Mouse (Mus musculus) urinary bladder, adult 18-20 months (tissue): ENCODE results near the gene Zfp740.

Experiments used
- DNase-seq, 2 experiments: peaks; one replicate each; pipeline ENCODE4 v3.0.0; 2022; ENCODE audit warnings: low spot score in 2 of 2, mixed read lengths in 2 of 2

Gene Zfp740

GRCm38 (mm10) chr15:102192271-102192812, 10.7 kb upstream of the Zfp740 start:
- DNase-seq: no peak

DNA sequence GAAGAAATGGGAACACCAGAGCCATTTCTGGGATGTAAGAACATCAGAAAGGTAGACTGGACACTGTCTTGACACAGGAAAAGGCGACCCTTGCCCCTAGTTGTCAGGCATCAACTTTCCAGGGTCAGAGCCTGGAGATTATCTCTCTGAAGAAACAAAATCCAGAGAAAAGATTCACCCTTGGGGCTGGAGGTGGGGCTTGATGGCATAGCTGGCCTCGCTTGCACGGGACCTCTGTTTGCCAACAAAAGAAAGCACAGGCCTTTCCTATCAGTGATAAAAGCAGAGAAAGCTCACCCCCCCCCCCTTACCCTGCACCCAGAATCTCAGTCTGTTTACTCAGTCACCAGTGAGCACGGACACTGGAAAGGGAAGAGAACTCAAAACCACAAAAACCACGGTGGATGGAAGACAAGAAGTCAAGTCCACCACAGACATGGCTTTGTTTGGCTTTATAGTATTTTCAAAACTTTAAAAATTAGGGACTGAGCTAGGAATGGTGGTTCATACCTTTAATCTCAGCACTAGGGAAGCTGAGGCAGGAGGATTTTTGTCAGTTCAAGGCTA, 10.1 kb upstream of the Zfp740 start:
- no peak for DNase-seq

DNA sequence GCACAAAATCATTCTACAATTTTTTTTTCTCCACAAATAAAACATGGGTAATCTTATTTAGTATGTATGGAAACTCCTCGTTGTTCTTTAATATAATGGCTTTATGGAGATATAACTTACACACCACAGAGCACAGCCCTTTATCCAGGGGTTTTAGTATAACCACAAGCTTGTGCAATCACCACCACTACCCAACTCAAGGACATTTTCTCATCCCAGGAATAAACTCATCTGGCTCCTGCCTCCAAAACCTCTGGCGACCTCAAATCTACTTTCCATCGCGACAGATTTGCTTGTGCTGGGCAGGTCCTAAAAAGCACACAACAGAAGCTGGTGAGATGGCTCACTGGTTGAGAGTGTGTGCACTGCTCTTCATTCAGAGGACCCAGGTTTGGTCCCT, 9.4 kb upstream of the Zfp740 start:
- DNase-seq: no peak

- DNase-seq: no peak
Observed at GRCm38 (mm10) chr15:102194439-102194838, 8.6 kb upstream of the Zfp740 start.

DNA sequence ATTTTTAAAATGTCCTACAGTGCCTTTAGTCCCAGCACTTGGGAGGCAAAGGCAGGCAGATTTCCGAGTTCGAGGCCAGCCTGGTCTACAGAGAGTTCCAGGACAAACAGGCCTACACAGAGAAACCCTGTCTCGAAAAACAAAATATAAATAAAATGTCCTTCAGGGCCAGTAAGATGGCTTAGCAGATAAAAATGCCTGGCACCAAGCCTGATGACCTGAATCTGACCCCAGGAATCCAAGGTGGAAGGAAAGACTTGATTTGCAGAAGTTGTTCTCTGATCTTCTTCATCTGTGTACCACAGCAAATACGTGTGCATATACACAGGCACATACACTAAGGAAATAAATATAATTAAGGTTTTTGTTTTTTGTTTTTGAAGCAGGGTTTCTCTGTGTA, 7.7 kb upstream of the Zfp740 start:
- DNase-seq: no peak

GRCm38 (mm10) chr15:102198841-102199240, 4.2 kb upstream of the Zfp740 start:
- DNase-seq: no peak

- DNase-seq: peak; percentile 31 to 56
Observed at GRCm38 (mm10) chr15:102203835-102204381, 859 bp downstream of the Zfp740 start.

- DNase-seq: no peak
Observed at GRCm38 (mm10) chr15:102204674-102205505, 1.8 kb downstream of the Zfp740 start, which contains the start of gene Csad. Gene Csad (minus strand): TSS chr15:102204724.

DNA sequence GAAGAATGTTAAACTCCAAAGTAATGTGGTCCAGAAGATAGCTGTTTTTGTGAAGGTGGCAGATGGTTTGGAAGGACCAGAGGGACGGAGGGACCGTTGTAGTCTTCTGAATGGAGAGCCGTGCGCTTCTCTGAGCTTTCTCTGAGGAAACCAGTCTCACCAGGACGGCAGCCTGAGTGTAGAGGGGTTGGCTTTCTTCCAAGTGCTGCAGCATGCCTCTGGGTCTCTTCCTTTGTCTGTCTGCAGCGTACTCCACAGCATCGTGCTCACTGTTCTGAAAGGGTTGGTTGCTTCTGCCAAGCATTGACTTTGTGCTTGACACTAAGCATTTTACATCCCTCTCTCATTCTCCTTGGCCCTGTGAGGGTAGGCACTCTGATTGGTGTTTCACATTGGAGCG, 2.7 kb downstream of the Zfp740 start:
- DNase-seq: no peak

GRCm38 (mm10) chr15:102207351-102207750, 4.3 kb downstream of the Zfp740 start:
- DNase-seq: no peak

DNA sequence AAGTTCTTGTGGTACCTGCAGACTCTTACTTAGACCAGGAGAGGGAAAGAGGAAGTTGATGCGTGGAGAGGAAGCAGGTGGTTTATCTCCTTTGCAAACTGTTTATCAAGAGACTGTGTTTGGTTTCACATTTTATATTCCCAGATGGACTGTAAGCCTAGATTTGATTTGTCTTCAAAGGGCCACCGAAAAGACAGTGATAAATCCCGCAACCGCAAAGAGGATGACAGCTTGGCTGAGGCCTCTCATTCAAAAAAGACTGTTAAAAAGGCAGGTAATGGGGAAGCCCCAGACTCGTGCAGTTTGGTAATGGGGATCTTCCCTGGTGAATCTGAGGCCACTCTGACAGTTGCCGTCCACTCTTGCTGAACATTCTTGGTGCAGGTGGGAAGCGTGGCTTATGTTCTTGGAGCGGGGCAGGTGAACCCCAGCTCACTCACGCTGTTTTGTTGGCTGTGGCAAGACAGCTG, 5.1 kb downstream of the Zfp740 start:
- DNase-seq: no peak

DNA sequence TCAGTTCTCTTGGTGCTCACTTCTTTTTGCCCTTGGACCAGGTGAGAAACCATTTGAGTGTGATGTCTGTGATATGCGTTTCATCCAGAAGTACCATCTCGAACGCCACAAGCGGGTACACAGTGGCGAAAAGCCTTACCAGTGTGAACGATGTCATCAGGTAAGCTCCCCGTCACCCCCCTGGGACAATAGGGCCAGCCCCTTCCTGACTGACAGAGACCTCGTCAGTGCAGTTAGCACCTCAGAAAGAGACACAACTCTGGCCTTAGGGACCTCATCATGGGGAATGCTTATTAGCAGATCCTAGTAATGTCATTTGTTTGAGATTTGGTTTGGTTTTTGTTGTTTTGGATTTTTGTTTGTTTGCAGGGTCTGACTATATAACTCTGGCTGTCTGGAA, 6.1 kb downstream of the Zfp740 start:
- no peak for DNase-seq

GRCm38 (mm10) chr15:102210816-102211215, 7.8 kb downstream of the Zfp740 start:
- no peak for DNase-seq

- no peak for DNase-seq
Observed at GRCm38 (mm10) chr15:102211895-102212294, 8.8 kb downstream of the Zfp740 start.

DNA sequence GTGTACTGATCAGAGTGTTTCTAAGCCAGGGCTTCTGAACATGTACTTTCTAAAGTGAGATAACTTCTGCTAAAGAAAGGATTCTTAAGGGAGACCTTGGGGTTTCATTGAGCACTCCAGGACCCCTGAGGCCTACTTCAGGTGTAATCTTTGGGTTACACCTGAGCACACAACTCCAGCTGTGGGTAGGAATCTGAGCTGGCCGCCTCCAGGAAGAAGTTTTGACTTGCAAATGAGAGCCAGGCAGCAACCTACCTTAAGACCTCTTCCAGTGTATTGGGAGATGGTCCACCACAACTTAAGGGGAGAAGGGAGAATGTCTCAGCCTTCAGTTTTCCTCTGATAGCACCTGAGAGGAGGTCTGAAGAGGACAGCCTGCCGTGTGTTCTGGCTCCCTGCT, 11.1 kb downstream of the Zfp740 start:
- no peak for DNase-seq

DNA sequence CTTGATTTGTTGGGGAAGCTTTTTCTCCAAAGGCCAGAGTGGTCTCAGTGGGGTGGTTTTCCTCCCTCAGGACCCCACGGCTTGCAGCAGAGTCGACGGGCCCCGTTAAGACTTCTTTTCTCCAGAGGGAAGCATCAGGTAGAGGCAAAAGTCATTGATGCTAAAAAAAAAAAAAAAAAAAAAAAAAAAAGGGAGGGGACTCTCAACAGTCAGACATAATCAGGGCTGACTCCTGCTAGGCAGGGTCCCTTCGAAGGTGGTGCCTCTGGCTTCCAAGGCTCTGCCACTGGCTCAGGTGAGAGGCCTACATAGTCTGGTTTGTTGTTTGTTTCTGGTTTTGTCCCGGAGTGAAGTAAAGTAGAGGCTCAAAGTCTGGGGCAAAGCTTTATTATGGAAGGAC, 12.6 kb downstream of the Zfp740 start:
- DNase-seq: no peak

- DNase-seq: no peak
Observed at GRCm38 (mm10) chr15:102216459-102217228, 13.6 kb downstream of the Zfp740 start.

DNA sequence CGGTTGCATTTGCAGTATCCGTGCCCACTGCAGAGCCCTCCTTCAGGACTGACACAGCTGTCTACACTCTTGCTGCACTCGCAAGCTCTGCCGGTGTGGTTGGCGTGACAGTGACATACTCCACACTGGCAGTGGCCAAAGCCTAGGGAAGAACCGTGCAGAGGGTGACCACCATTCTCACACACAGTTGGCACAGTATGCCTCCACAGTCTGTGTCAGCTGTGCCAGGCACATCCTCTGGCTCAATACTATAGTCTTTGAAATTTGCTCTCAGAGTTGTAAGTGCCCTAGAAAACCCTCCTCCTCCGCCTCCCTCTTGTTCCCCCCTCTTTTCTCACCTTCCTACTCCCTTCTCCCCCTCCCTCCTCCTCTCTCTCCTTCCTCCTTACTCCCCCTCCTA, 14.3 kb downstream of the Zfp740 start:
- no peak for DNase-seq

DNA sequence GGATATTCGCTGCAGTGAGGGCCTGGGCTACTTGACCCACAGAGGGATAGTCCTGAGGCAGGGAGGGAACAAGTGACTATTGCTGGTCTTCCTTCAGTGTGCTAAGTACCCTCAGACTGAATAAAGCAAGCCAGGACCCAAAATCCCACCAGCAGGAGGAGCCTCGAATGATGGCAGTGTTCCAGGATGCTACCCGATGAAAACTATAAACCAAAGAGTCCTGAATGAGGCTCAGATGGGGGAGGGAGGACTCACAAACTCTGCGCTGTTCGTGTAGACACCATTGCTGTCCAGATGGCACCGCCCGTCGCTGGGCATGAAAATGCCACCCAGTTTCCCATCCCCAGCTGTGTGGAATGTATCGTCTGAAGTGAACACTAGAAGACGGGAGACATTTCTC, 19.3 kb downstream of the Zfp740 start:
- DNase-seq: no peak

DNA sequence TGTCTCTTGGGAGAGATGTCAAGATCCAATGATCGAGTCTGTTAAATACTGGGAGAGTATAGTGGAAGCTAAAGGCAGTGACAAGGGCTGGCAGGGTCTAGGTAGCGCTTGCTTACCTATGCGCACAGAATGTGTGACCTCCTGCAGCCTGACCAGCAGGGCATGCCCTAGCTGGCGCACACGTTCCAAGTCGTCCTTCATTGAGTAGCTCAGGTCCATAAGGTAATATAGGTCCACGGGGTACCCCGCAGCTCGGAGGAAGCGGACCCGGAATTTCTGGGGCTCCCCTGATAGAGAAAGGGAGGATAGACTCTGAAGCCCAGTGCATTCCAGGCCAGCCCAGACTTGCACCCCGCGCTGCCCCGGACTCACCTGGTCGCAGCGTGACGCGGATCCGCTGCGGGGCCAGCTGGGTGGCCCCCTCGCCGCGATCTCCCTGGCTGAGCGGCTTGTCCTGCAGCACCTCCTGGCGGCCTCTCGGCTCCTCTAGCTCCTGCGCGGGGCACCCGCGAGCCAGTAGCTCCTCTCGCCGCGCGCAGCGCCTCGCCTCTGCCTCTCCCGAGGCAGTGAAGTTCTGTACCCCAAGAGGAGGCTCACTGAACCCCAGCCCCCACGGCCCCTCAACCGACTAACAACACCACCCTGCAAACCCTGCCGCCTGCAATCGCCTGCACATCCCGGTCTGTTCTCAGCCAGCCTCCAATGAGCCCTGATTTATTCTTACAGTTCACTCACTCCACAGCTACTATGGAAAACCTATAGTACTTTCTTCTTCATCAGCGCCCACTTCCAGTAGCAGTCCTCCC, 21.3 kb downstream of the Zfp740 start:
- DNase-seq: peak; percentile 68 to 84

DNA sequence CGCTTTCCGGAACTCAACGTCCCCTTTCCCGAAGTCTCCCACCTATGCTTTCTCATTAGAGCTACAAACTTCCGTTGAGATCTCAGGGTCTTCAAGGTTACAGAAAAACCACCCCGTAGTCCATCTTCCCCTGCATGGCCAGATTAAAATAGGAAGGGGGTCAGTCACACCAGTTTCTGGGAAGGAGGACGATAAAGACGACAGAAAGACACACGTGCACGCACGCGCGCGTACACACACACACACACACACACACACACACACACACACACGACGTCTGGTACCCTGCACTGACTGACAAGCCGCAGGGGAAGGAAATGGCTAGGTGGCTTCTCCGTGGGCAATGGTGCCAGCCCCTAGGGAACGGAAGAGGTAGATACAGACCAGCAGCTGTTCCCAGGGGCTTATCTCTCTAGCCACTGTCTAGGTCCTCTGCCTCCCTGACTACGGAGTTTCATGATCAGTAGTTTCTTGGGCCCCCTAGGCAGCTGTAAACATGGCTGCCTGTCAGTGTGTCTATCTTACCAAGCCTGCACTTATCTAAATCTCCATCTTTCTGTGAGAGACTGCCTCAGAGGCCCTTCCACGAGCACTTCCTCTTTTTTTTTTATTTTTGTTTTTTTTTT, 22.1 kb downstream of the Zfp740 start:
- DNase-seq: no peak
